Mouse (Mus musculus) cerebellum, postnatal 36 days (tissue): ENCODE measurements at regions not wholly inside any gene's neighbourhood (a gene's known extent, or its start where the extent isn't known, plus 50 kb on each side); places are given as distances from the start of the nearest gene placed in this dataset.

Source experiments
- DNase-seq, 2 experiments: peaks; one replicate each; pipeline ENCODE4 v3.0.0; 2021 to 2022; ENCODE audit warnings: mixed read lengths in 2 of 2

DNA sequence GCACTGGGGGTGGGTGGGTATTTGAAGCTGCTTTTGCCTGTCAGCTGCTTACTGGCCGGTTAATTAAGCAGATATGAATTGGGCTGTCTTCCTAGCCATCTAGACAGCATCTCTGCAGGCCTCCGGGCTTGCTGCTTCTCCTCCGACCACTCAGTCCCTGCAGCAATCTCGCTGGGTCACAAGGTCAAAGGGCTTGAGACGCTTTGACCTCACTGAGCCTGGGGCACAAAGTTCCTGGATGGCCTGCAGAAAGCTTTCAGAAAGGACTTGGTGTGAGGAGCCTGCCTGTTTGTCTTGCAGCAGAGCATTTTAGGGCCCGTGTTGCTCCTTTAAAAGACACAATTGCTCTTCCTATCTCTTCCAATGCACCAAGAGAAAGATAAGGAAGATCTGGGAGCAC, 83.7 kb upstream of the Ppp2r5a start:
- no peak for DNase-seq

- DNase-seq = peak; percentile 85 to 93
These were observed 81.8 kb upstream of the Ppp2r5a start for GRCm38 (mm10) chr1:191484726-191485425.

- DNase-seq = no peak
These were observed 76.9 kb upstream of the Ppp2r5a start for GRCm38 (mm10) chr1:191479906-191480379.

DNA sequence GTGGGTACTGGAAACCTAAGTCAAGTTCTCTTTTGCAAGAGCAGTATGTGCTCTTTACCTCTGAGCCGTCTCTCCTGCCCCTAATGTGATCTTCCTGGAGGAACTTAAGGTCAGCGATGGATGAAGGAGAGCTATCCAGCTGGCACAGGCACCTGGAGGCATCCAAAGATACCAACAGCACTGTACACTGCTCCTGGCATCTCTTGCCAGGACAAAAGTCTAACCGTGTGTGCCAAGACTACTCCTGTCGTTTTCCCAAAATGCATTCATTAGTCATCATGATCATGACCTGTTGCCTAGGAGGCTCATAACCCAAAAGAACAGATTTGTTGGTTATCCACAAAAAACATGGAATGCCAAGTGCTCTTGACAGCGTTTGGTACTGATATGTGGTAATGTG, 69.5 kb upstream of the Ppp2r5a start:
- DNase-seq = no peak

DNA sequence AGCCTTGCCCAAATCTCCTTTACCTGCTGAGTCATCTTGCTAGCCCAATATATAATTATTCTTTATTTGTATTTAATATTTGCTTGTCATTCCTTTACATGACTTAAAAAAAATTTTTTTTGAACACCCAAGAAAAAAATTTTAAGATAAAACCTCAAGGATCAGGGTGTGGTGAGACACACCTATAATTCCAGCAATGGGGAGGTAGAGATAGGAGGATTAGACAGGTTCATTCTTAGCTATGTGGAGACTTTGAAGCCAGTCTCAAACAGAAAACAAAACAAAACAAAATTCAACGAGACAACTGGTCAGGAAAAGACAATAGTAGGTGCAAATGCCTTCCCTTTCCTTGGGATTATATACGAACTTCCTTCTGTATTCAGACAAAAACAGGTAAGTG, 68.4 kb upstream of the Ppp2r5a start:
- no peak for DNase-seq

DNA sequence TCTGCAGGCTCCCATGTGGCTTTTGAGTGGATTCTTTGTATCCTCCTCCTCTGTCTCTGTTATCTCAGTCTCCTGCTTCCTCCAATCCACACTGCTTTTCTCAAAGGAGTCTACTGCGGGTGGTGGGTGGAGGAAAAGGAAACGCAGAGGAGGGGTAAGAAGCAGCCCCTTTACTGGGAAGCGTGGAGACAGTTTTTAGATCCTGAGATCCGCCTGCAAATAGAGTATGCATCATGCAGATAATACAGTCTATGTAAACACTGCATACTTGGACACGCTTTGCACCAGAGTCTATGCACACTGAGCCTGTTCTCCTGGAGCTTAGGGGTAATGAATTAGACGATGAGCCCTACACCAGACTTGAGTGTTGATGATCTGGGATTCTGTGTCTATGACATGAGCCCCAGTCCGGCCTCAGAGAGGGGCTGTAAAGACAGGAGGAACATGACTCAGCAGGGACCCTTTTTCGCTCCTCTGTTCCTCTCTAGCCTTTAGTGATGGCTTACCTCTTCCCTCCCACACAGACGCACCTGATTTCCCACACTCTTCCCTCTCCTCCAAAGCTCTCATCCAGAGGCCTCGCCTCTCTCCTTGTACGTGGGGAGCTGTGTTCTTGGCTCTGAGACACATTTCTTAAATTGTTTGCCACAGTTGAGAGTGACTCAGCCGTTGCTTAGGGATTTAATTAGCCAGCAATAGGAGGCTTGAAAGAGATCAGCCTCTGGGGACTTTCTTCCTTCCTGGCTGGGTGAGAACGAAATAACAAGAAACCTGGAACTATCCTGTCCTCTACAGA, 67.3 kb upstream of the Ppp2r5a start:
- no peak for DNase-seq

DNA sequence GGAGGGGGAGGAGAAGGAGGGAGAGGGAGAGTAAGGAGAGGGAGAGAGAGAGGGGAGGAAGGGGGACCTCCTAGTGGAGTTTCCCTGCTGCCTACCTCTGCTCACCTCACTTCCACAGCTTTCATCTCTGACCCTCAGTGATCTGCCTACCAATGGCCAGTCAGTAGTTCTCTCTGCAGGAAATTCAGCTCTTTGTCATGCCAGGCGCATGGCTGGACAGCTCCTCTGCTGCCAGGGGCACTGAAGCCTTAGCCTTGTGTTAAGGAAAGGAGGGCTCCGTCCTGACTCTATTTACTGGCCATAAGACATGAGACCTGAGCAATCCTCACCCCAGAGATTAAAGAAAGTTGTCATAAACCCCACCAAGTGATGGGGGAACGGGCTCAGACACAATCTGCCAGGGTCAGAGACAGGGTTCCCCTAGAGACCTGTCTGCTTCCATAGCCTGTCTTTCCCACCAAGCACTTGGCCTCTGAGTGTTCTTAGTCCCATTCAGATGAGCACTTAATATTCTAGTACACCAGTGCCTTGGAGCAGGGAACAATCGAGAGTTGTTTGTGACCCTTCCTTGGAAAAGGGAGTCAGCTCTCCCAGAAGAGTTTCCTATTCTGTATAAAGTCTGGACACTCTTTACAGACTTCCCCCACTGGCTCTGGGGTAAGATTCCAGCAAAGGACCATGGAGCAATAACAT, 65.9 kb upstream of the Ppp2r5a start:
- no peak for DNase-seq

DNA sequence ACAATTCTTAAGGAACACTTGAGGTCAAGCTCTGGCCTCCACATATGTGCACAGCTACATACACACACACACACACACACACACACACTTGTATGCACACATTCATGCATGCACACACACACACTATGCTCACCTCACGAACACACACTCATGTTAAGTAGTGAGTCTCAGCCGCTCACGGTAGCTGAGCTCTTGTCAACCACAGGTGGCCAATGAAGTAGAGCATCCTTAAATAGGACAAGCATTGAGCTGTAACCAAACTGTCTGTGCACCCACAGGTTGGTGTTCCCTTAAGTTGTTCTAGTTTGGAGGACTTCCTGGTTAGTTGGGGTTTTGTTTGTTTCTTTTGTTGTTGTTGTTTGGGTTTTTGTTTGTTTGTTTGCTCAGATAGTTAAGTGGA, 63.2 kb upstream of the Ppp2r5a start:
- DNase-seq = no peak

- no peak for DNase-seq
These were observed 62.7 kb upstream of the Ppp2r5a start for GRCm38 (mm10) chr1:191465723-191466122.

- DNase-seq = no peak
These were observed 62.1 kb upstream of the Ppp2r5a start for GRCm38 (mm10) chr1:191465170-191465569.

DNA sequence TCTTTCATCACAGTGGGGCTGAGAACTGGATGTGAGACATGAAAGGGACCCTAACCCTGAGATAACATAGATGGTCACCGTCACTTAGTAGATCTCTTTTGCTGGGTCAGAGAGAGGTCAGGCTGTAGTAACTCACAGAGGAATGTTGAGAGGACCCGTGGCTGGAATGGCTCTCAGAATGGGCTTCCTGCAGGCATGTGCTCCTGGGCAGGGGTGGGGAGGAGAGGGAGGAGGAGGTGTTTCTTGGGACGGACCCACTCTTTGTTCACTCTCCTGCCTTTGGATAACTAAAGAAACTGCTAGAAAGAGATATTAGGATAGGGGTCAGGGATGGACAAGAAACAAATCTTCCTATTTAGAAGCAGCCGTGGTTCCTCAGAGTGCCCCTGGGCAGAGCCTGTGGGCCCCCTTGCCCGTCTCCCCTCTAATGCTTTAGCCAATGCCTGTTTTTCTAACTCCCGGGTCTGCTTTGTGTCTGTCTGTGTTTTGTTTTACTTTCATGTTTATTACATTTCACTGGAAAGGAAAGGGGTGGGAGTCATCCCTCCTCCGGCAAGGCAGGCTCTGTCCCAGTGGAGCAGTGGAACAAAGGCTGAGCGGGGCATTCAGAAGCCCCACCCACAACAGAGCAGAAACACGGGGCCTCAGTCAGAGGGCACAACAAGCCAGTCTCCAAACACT, 58.9 kb upstream of the Ppp2r5a start:
- DNase-seq = no peak

DNA sequence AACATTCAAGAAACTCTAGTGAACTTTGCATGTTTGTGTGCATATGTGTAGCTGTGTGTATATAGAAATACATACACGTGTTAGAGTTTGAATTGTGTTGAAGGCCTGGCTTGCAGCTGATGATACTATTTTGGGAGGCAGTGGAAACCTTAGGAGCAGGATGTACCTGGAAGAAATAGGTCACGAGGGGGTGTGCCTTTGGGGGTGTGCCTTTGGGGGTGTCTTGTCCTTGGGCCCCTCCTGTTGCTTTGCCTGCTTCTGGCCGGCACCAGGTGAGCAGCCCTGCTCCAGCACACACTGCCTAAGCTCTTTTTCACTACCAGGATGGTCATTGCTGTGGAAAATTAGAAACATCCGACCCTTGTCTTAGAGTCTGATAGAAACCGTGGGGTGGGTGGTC, 56.0 kb upstream of the Ppp2r5a start:
- no peak for DNase-seq

DNA sequence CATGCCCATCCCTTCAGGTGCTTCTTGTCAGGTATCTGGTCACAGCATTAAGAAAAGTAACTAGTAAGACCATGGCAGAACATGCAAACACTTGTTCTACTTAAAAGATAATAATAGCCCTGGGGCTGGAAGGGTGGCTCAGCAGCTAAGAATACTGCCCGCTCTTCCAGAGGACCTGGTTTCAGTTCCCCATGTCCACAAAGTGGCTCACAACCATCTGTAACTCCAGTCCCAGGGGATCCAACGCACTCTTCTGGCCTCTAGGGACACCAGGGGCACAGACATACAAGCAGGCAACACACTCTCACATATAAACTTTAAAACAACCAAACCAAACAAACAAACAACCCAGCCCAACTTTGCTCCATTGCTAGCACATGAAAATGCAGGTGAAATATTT, 55.2 kb upstream of the Ppp2r5a start:
- DNase-seq = no peak

GRCm38 (mm10) chr1:191457103-191457502, 54.0 kb upstream of the Ppp2r5a start:
- DNase-seq = no peak

- no peak for DNase-seq
These were observed 51.5 kb upstream of the Ppp2r5a start for GRCm38 (mm10) chr1:191454604-191455003.

- DNase-seq = no peak
These were observed 50.5 kb upstream of the Ppp2r5a start for GRCm38 (mm10) chr1:191453589-191453988.
